Mouse (Mus musculus) ovary, postnatal 10 days (tissue): Measurements from ENCODE around the gene Fam184b.

Experiments used
- DNase-seq: peaks from one replicate; pipeline ENCODE4 v3.0.0; 2022; ENCODE audit warnings: low spot score

The Fam184b gene

DNA sequence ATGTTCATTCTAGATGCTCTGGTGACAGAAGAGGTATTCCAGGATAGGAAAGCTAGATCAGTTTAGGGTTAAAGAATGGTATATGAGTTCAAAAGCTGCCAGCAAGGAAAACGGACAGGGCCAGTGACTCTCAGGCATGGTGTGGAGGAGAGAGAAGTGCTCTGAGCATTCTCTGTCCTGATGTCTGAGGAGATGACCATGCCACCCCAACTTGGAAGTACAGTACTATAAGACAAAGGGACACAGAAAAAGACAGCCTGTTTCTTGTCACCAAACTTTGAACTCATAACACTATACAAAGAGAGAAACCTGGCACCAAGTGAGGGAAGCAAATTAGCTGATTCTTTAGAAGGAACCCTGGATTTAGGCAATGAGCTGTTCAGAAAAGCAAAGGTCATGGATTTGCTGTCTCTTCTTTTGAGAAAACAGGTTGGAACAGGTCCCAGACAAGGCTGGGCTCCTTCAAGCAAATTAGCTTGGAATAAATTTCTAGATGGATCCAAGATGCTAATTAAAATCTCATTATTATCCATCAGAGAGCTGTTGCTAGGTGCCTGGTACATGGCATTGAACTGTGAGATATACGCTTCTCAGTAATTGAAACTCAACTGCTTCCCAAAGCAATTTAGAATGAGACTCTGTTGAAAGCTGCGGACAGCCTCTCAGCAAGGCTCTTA lies 43.9 kb downstream of the Fam184b start:
- DNase-seq, result no peak

GRCm38 (mm10) chr5:45593276-45593675 lies 46.1 kb downstream of the Fam184b start:
- DNase-seq, result no peak

DNA sequence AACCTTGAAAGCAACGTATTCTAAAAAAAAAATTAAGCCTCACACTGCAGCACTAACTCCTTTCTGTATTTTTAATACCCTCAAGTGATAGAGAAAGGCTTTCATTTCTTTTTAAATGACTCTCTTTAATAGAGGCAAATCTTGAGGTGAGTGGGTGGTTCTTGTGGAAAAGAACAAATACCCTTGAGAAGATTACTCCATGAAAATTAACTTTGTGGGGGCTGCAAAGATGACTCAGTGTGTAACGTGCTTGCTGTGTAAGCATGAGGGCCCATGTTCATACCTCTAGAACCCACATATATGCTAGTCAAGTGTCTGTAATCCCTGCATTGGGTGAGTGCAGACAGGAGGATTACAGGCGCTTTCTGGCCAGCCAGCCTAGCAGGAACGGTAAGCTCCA lies 49.3 kb downstream of the Fam184b start:
- DNase-seq, result no peak

GRCm38 (mm10) chr5:45584601-45585000 lies 54.8 kb downstream of the Fam184b start:
- no peak for DNase-seq

GRCm38 (mm10) chr5:45580279-45580678 lies 59.1 kb downstream of the Fam184b start:
- DNase-seq, result no peak

DNA sequence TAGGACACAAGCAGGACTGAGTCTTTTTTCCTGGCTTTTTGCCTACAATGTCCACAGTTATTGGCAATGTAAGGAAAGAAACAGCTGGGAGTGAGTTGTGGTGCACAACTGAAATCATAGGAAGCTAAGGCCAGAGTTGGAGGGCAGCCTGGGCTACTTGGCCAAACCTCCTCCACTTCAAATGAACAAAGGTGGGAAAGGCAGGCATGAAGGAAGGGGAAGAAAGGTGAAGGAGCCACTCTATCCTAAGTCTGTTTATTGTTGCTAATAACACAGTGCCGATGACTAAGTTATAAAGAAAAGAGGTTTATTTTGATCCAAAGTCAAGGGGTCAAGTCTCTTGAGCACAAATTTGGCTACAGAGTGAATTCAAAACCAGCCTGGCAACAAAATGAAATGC lies 62.0 kb downstream of the Fam184b start:
- no peak for DNase-seq

DNA sequence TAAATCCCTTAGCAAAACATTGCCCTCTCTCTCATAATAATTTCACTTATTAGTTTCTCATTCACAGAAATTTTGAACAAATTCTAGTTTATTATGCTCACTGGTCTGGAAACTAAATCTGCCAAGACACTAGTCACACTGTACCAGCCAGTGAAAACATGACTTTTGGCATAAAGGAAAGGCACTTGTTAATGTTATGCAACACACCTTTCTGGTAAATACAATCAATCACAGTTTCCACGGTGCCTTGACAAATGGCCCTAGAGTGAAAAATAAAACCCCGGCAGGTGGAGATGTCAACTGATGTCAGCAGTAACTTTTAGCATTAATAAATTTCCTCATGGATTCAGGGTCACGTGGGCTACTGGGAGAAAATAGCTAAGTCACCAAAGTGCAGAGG lies 62.7 kb downstream of the Fam184b start:
- DNase-seq, result no peak

DNA sequence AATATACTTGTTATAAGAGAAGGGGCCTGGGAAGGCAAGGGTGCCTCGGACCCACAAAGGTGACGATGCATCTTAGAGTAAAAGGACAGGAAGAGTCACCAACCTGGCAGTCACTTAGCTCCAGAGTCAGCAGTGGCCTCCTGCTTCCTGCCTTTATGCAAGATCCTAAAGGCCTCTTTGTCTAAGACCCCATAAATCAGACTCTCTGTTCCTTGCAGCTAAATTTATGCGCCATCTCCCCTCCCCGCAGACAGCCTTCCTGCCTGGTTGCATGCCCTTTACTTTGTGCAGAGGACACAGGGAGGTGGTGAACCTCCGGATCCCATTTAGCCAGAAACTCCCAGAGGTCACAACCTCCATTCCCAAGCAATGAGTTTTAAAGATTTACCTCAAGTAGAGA lies 66.6 kb downstream of the Fam184b start:
- no peak for DNase-seq

GRCm38 (mm10) chr5:45565829-45566228 lies 73.6 kb downstream of the Fam184b start:
- DNase-seq, result no peak

- no peak for DNase-seq
Observed at GRCm38 (mm10) chr5:45564054-45564453, 75.4 kb downstream of the Fam184b start.

GRCm38 (mm10) chr5:45549586-45549985 lies 89.8 kb downstream of the Fam184b start:
- DNase-seq, result no peak

DNA sequence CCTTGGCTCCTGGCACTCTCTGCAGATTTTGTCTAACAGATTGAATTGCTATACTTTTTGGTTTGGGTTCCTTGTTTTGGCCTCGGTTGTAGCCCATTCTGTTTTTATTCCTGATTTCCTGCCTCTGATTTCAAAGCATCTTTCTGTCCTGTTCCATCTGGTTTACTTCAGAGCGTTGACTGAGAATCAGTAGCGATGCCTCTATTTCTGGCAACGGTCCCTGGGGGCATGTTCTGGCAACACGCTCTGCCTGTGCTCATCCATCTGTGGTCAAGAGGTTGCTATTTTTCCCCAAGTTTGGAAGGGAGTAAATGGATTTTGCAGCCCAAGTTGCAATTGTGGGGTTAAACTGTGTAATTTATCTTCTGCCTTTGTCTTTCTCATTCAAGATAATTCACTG lies 96.0 kb downstream of the Fam184b start:
- DNase-seq, result no peak

- DNase-seq, result no peak
Observed at GRCm38 (mm10) chr5:45539502-45539901, 99.9 kb downstream of the Fam184b start.

DNA sequence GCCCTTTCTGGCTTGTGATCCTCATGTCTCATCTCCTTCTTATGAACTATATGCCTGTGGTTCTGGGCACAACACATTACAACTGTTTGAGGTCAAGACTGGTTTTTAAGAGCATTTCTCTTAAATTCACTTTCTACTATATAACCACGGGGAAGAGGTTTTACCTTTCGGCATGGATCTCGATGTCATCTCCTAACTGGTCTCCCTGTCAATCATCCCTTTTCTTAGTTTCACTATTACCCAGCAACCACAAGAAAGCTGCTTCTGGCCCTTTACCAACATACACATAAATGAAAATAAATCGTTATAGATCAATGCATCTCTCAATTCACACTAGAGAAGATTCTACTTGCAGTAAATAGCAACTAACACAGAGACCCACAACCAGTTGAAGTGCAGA lies 104.2 kb downstream of the Fam184b start:
- DNase-seq, result no peak

GRCm38 (mm10) chr5:45534319-45535098 lies 104.9 kb downstream of the Fam184b start:
- DNase-seq, result no peak

- peak; percentile 12 for DNase-seq
Observed at GRCm38 (mm10) chr5:45529696-45530095, 109.7 kb downstream of the Fam184b start.

DNA sequence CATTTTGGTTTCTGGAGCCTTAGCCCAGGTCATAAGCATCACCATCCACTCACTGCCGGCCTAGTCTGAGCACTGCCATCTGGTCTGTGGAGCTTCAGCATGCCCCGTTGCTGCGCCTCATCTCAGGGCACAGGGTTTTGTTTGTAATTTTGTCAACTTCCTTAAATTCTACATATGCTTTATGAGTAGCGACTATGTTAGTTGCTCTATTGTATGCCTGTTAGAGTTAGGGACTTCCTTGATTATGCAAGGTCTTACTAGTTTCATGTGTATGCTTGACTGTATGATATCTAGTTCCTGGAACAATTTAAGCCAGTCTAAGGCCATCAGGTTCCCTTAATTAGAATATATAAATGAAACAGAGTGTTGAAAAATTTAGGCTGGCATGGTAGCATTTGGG lies 113.1 kb downstream of the Fam184b start:
- no peak for DNase-seq

- DNase-seq, result no peak
Observed at GRCm38 (mm10) chr5:45525101-45525500, 114.3 kb downstream of the Fam184b start.

DNA sequence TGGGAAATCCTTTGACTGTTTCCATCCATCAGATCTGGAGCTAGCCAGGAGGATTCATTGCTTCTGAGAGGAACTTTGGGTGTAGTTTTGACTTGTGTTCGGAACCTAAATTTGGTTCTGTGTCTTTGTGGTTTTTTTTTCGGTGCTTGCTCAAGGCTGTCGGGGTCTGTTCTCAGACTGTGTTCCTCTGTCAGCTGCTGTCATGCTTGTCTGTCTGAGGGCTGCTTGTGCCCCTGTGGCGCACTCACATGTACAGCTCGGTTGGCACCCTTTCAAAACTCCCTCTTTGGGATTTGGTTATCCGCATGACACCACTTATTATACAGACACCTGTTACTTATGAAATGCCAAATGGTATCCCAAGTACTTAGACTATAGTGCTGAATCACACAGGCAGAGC lies 117.8 kb downstream of the Fam184b start:
- DNase-seq, result no peak

- DNase-seq, result no peak
Observed at GRCm38 (mm10) chr5:45520809-45521110, 118.7 kb downstream of the Fam184b start.

DNA sequence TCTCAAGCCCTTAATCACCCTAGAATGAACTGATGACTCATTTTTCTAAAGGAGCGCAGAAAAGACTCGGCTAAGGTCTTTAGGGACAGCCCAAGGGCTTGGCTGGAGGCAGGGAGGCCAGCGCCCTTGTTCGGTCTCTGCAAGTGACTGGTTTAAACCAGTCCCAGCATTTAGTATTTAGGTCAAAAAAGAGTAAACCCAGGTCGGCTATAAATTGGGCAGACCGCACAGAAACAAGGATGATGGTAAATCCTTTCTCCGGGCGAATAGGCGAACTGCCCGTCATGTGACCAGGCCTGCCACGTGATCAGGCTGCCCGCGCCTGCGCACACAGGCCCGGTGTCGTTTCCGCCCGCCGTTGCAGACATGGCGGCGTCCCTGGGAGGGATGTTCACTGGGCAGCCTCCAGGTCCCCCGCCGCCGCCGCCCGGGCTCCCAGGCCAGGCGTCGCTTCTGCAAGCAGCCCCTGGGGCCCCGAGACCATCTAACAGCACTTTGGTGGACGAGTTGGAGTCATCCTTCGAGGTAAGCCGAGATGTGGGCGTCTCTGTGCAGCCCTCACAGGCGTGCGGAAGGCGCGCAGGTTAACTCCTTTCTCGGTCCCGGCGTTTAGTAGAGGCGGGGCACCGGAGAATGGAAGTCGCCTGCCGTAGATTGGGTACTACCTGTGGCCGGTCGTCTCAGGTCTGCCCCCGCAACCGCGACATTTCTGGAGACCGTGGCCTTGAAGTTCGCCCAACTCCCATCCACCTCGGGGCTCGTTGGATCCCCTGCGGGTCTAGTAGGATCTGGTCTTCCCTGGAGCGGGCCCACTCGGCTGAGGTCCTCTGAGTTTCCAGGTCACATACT lies 119.2 kb downstream of the Fam184b start, which contains the start of gene Med28:
Gene Med28 (plus strand): TSS at position 270 of the 849 bp plus-strand sequence.
- peak; percentile 91 for DNase-seq

DNA sequence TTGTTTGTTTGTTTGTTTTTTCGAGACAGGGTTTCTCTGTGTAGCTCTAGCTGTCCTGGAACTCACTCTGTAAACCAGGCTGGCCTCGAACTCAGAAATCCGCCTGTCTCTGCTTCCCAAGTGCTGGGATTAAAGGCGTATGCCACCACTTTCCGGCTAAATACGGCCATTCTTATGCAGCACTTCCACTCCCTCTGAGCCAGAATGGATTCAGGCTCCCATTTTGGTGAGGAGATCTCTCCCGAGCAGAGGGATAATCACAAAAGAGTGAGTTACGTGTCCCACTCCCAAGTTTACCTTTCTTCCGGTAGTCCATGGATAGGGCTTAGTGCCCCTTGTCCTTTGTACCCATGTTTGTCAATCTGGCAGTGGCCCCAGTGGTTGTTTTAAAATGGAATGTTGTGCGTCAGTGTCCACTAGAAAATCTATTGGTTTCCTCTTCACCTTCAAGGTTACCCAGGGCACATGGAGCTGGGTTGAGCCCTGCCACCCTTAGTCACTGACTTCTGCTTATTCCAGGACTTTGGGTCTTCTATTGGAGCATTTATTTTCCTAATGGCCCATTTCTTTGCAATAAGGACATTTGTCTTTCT lies 124.2 kb downstream of the Fam184b start:
- no peak for DNase-seq
